Mouse (Mus musculus) CH12F3 (cell line): ENCODE data around the gene Dusp6.

Source experiments
- in situ Hi-C: fragments of 300-500 bp; cut with MboI; formaldehyde crosslinking; loops from 2 replicates; pipeline ENCODE4 v1.14.3; 2020; ENCODE audit warnings: low sequenced_read_pairs

Gene Dusp6

GRCm38 (mm10) chr10:99314366-99314765 lies 51.3 kb downstream of the Dusp6 start:
- in situ Hi-C loops, result no loop called here

GRCm38 (mm10) chr10:99317057-99317456 lies 54.0 kb downstream of the Dusp6 start:
- in situ Hi-C loops, result no loop called here
